Mouse (Mus musculus) thymus, adult 18-20 months (tissue): ENCODE measurements around the gene Lcn4.
A peak's percentile ranks its signal among the peaks of the same experiment; 100 is the strongest.

Source experiments
- DNase-seq, 2 experiments: peaks; one replicate each; pipeline ENCODE4 v3.0.0; 2022; ENCODE audit warnings: mixed read lengths in 2 of 2

Gene Lcn4

GRCm38 (mm10) chr2:26634629-26635488 is 36.2 kb downstream of the Lcn4 start:
- DNase-seq, result no peak

DNA sequence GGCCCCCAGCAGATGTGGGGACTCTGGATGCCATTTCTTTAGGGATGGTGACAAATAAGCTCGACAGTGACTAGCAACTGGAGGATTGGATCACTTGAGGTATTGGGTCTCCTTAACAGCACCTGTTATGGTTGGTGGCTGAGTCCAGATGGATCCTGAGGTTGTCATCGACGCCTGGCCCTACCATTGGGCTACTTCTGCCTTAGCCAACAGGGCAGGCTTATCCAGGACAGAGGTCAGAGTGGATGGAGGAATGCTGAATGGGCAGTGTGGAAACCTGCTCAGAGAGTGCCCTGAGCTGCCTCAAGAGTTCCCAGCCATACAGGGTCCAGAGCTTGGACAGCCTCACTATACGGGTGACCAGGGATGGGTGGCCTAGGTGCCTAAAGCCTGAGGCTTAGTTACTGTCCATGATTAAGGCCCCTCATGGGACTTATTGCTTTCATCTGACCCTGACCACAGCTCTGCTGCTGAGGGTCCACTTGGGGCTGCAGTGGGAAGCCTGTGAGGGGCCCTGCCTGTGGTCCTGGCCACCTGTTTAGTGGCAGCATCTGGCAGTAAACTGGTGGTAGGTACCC is 37.0 kb downstream of the Lcn4 start:
- DNase-seq, result no peak

DNA sequence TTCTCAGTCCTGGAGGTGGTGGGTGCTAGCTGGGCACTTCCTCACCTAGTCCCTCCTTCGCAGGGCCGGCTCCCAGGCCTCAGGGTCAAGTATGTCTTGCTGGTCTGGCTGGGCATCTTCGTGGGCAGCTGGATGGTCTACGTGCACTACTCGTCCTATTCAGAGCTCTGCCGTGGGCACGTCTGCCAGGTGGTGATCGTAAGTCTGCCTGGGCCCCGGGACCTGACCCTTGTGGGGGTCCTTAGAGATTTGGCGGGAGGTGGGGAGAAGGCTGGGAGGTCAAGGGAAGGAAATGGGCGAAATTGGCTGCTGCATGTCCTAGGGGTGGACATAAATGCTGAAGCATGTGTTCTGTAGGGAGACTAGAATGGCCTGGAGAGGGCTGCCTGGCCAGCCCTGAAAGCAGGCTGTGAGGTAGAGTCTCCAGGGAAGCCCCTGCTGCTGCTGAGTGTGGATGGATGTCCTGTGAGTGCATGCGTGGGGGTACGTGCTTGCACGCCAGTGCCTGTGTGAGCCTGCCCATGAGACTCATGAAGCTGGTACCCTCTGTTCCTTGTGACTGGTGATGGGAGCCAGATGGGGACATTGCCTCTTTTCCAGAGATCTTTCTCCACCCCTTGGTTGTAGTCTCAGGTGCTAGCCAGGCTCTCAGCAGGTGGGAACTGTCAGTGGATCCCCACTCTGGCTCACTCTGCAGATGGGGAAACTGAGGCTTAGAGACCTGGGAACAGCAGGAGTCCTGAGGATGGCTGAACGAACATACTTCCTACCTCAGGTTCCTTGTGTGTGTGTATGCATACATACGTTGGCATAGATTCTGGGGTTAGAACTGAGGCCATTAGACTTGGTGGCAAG is 38.3 kb downstream of the Lcn4 start:
- no peak for DNase-seq

DNA sequence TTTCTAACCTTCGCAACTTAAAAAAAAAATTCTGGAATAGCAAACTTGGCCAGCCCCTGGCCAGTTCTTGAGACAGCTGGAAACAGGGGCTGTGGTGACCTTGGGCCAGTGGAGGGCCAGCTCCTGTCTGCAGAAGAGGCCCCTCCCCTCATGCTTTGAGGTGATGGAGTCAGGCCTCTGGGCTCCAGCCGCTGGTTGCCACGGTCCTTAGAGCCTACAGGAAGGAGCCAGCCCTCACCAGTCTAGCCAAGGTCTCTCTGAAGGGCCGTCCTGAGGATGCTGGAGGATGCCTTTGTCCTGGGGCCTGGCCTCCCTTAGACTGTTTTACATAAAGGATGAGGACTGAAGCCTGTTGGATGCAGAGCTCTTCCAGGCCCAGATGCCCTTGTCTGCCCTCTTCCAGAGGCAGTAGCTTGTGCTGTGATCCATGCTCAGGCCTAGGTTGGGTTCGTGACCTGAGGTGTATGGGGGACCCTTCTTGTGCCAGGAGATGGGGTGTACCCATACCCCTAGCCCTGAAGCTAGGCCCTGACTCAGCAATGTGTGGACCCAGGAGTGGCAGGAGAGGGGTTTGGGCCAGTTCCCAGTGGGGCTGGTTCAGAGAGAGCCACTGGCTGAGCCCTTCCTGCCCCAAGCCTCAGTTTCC is 42.2 kb downstream of the Lcn4 start:
- DNase-seq, result no peak

DNA sequence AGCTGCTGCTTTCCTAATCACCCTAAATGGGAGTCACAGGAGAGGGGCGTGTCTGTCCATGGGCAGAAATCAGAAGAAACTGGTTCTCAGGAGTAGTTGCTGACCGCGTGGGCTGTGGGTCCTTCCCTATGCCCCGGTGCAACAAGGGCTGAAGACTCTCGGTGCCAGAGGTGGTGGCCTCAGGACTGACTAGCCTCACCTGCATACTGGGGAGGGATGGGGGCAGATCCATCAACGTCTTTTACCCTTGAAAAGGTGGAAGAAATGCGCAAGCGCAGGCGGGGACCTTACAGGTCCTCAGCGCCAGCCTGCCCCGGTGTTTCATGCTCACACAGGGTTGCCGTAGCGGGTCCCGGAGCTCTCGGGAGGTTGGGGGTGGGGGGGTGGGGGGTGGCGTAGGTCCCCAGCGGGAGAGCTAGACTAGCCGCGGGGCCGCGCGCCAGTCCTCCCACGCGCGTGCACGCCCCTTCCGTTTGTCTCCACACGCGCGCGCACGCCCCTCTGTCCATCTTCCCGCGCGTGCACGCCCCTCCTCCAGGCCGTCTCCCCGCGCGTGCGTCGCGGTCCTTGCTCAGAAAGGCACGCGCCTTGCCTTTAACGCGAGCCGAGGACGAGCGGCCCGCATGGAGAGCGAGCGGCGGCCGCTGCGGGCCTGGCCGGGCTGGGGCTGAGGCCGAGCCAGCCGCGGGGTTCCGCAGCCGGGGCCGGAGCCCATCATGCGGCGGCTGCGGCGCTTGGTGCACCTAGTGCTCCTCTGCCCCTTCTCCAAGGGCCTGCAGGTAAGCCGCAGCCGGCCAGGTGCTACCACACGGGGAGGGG is 43.0 kb downstream of the Lcn4 start, which contains the start of gene Fam69b:
Gene Fam69b (plus strand): TSS at position 537 of the 819 bp plus-strand sequence.
- peak; percentile 54 to 57 for DNase-seq

- DNase-seq, result no peak
These were observed 45.0 kb downstream of the Lcn4 start for GRCm38 (mm10) chr2:26626081-26626480.

DNA sequence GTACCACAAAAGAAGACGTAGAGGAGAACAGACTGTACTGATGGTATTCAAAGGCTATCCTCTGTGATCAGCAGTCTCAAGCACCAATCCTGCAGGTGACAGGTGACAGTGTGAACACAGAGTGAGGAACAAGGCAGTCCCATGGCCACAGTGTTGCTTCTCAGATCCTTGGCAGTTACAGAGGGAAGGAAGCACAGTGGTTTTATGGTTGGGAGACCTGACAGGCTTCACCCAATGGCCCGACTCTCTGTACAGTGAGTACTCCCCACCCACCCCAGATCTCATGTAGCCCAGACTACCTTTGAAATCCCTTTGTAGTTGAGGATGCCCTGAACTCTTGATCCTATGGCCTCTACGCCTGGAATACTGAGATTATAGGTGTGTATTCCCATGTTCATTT is 45.7 kb downstream of the Lcn4 start:
- DNase-seq, result no peak

DNA sequence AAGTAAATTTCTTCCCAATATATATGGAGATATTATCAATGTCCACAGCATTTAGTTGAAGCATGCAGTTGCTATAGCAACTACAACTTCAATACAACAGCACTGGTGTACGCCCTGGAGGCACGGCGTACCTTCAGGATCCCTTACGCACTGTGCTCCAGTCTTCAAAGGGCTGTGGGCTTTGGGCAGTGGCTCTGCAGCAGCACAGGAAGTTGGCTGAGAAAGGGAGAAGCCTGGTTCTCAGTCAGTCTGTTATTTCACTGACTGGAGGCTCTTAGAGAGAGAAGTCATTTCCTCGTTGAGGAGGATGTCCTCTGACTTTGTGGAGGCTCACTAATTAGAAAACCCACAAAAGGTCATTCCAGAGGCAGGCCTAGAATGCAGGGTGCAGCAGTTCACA is 48.1 kb downstream of the Lcn4 start:
- DNase-seq, result no peak

DNA sequence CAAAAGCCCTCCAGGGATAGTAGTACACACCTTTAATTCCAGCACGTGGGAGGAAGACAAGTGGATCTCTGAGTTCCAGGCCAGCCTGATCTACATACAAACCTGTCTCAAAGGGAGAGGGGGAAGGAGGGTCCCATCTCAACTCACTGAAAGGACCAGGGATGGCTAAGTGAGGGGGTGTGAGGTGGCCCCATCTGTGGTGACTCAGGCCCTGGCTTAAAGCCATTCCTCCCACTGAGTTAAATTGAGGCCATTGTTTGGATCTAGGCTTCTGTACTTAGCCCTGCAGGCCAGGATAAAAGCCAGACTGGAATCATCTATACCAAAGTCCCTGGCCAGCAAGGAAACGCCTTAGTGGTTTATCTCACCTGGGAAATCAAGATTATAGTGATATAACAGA is 49.8 kb downstream of the Lcn4 start:
- DNase-seq, result no peak

- no peak for DNase-seq
These were observed 53.2 kb downstream of the Lcn4 start for GRCm38 (mm10) chr2:26617928-26618327.
